Mouse (Mus musculus) myocyte (in vitro differentiated cells): ENCODE data around the gene Dnm2. TPM values are rescaled to one million over a fixed set of nuclear protein-coding genes. Genes with fewer than 3 reads are reported as not detected.
"Not testable (repeated sequence)": the region's sequence is repeated elsewhere in the genome, so short reads cannot be mapped to it uniquely, and the experiment has no call there.

Experiments used
- H3K27me3 ChIP-seq: one replicate; pipeline ENCODE4 v1.6.1; 2011; ENCODE audit not compliant: control insufficient read depth, insufficient read depth, insufficient read length
- H3K36me3 ChIP-seq: one replicate; pipeline ENCODE4 v1.6.1; 2011; ENCODE audit not compliant: control insufficient read depth, insufficient read depth
- H3K4me2 ChIP-seq: one replicate; pipeline ENCODE4 v1.6.1; 2011; ENCODE audit warnings: low read depth, control low read depth
- H3K4me3 ChIP-seq: one replicate; pipeline ENCODE4 v1.5.1; 2011; ENCODE audit warnings: mild to moderate bottlenecking, control low read depth, moderate library complexity
- H3K79me2 ChIP-seq: one replicate; pipeline ENCODE4 v1.6.1; 2011; ENCODE audit not compliant: control insufficient read depth, insufficient read depth
- H3ac ChIP-seq: one replicate; pipeline ENCODE4 v1.6.1; 2011; ENCODE audit not compliant: control insufficient read depth, insufficient read length
- CEBPB ChIP-seq: IDR thresholded peaks from 2 replicates; pipeline ENCODE4 v1.6.1; 2011; ENCODE audit warnings: mild to moderate bottlenecking, moderate library complexity; ENCODE audit not compliant: poor library complexity, insufficient read depth, severe bottlenecking
- E2F4 ChIP-seq: IDR thresholded peaks from one replicate; pipeline ENCODE4 v1.6.1; 2011; ENCODE audit warnings: mild to moderate bottlenecking, control low read depth, moderate library complexity; ENCODE audit not compliant: insufficient read depth
- MAX ChIP-seq: IDR thresholded peaks from one replicate; pipeline ENCODE4 v1.6.1; 2011; ENCODE audit warnings: low read depth, mild to moderate bottlenecking, control low read depth
- MYOD1 ChIP-seq, 3 experiments: IDR thresholded peaks; one replicate each; pipeline ENCODE4 v1.6.1; 2011; ENCODE audit warnings: control low read depth in 2 of 3, low read depth in 2 of 3, mild to moderate bottlenecking in 2 of 3, moderate library complexity in 1 of 3; ENCODE audit not compliant: insufficient read length in 2 of 3, control insufficient read depth in 1 of 3
- MYOG ChIP-seq, 3 experiments: IDR thresholded peaks; one replicate each; pipeline ENCODE4 v1.6.1; 2011; ENCODE audit warnings: control low read depth in 2 of 3, low read depth in 2 of 3, mild to moderate bottlenecking in 2 of 3; ENCODE audit not compliant: insufficient read length in 2 of 3, control insufficient read depth in 1 of 3, insufficient read depth in 1 of 3
- POLR2A ChIP-seq: IDR thresholded peaks from one replicate; pipeline ENCODE4 v1.6.1; 2011; ENCODE audit warnings: low read depth, mild to moderate bottlenecking, control low read depth, moderate library complexity; ENCODE audit not compliant: insufficient read length
- POLR2AphosphoS2 ChIP-seq: IDR thresholded peaks from one replicate; pipeline ENCODE4 v1.6.1; 2011; ENCODE audit warnings: low read depth, control low read depth; ENCODE audit not compliant: insufficient read length
- REST ChIP-seq: IDR thresholded peaks from one replicate; pipeline ENCODE4 v1.6.1; 2011; ENCODE audit warnings: mild to moderate bottlenecking, control low read depth, moderate library complexity; ENCODE audit not compliant: insufficient read depth, insufficient read length
- SRF ChIP-seq: IDR thresholded peaks from one replicate; pipeline ENCODE4 v1.6.1; 2011; ENCODE audit warnings: low read depth; ENCODE audit not compliant: control insufficient read depth, insufficient read length
- TCF12 ChIP-seq: IDR thresholded peaks from one replicate; pipeline ENCODE4 v1.6.1; 2011; ENCODE audit warnings: mild to moderate bottlenecking, control low read depth; ENCODE audit not compliant: poor library complexity, insufficient read depth, severe bottlenecking
- TCF3 ChIP-seq: IDR thresholded peaks from one replicate; pipeline ENCODE4 v1.6.1; 2011; ENCODE audit warnings: low read depth, control low read depth; ENCODE audit not compliant: insufficient read length
- USF1 ChIP-seq: IDR thresholded peaks from one replicate; pipeline ENCODE4 v1.6.1; 2011; ENCODE audit warnings: low read depth, mild to moderate bottlenecking, control low read depth, moderate library complexity
- polyA plus RNA-seq: library from polyadenylated mRNA; unstranded; fragments of >200 nt; fragmentation: generic; extraction: Trizol; gene quantifications from one replicate; pipeline ENCODE4 v1.2.1, GENCODE M21; 2012; ENCODE audit warnings: missing spikeins

Dnm2 gene
- polyA plus RNA-seq, 1 experiment, result 157 TPM

DNA sequence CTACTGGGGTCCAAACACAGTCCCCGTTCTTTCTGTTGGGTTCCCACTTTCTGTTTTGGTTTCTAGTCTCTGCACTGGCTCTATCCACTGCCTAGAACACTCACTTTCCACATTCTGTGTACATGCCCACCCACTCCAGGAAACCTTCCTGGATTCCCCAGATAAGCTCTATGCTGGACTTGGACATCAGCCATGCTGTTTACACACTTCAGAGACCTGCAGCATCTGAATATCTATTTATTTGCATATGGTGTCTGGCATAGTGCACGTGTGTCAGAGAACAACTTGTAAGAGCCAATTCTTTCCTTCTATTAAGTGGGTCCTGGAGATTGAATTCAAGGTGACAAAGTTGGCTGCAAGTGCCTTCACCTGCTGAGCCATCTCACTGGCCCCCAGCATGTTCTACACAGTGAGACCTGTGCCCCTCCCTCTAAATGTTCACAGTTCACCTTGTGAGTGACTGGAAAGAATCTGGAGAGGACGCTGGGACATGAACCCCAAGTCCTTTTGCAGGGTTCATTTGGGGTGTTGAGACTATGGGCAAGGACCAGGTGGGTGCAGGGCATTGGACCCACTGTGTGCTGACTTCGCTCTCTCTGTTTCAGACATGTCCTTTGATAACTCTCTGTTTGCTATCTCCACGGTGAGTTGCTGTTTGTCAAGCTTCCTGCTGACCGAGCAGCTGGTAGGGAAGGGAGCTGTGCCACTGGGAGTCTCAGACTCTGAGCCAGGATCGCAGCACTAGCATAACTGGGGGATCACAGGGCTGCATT lies 115.5 kb downstream of the Dnm2 start:
- H3ac ChIP-seq, result no peak overlapping the region
- H3K36me3 ChIP-seq, result no peaks in the 10 kb centered on the region
- no peak overlapping the region for H3K4me2 ChIP-seq
- no peak overlapping the region for H3K4me3 ChIP-seq
- no peaks in the 10 kb centered on the region for H3K27me3 ChIP-seq
- TF ChIP-seq MYOD1 (IDR thresholded peaks at IDR 0.05; ENCODE audit: control insufficient read depth in 1 of 3, insufficient read length in 2 of 3, low read depth in 2 of 3) (no peak), E2F4 (no peak)
- no peaks in the 10 kb centered on the region for H3K79me2 ChIP-seq

DNA sequence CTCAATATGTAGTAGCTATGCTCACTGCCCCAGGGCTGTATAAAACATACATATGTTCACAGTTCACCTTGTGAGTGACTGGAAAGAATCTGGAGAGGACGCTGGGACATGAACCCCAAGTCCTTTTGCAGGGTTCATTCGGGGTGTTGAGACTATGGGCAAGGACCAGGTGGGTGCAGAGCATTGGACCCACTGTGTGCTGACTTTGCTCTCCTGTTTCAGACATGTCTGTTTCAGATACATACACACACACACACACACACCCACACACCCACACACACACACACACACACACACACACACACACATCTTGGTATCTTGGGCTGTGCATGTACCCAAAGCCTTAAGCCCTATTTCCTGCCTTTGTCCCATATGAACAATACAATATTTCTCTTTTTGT lies 117.3 kb downstream of the Dnm2 start:
- H3K4me2 ChIP-seq, H3K79me2 ChIP-seq, H3K36me3 ChIP-seq, H3K4me3 ChIP-seq, H3K27me3 ChIP-seq, H3ac ChIP-seq: not testable (repeated sequence)

DNA sequence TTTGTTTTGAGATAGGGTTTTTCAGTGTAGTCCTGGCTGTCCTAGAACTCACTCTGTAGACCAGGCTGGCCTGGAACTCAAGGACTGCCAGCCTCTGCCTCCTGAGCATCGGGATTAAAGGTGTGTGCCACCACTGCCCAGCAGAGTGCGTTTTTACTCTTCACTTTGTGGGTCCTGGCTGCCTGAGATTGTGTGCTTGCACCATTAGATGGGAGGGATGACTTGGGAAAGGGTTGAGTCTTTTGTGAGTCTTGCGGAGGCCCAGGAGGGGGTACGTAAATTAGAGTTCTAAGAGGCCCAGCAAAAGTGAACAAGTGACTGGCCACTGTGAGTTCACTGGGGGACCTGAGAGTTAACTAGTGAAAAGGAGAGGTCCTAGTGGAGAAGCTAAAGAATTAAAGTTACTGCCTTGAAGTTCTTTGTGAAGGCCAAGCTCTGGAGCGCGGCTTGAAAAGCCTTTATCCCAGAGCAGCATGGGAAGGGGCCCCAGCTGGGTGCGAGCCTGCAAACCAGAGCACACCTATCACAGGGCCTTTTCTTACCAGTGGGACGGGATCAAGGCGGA lies 120.7 kb downstream of the Dnm2 start:
- Histone ChIP-seq H3K4me2 (peak overlapping the region; percentile 88), H3K4me3 (peak overlapping the region; percentile 81), H3K27me3 (no peaks in the 10 kb centered on the region), H3K36me3 (no peaks in the 10 kb centered on the region), H3K79me2 (peaks cover 30% of the 10 kb centered on the region), H3ac (no peak overlapping the region)
- no peak for TF ChIP-seq CEBPB
- no peak for TF ChIP-seq POLR2A
- TF ChIP-seq REST, result no peak
- no peak for TF ChIP-seq MYOD1 (IDR thresholded peaks at IDR 0.05; ENCODE audit: control insufficient read depth in 1 of 3, insufficient read length in 2 of 3, low read depth in 2 of 3)
- no peak for TF ChIP-seq USF1
- no peak for TF ChIP-seq SRF
- TF ChIP-seq MAX, result no peak
- TF ChIP-seq E2F4, result no peak
- no peak for TF ChIP-seq POLR2AphosphoS2
- TF ChIP-seq TCF12, result no peak
- TF ChIP-seq TCF3, result no peak
- TF ChIP-seq MYOG (IDR thresholded peaks at IDR 0.05; ENCODE audit: control insufficient read depth in 1 of 3, insufficient read depth in 1 of 3, insufficient read length in 2 of 3, low read depth in 2 of 3), result no peak

GRCm38 (mm10) chr9:21545916-21546788 lies 121.4 kb downstream of the Dnm2 start:
- H3K4me2 ChIP-seq, result peak overlapping the region; percentile 88
- TF ChIP-seq E2F4, result peak; percentile 11
- peak in 1 of 3 experiments; percentile 31 for TF ChIP-seq MYOG (IDR thresholded peaks at IDR 0.05; ENCODE audit: control insufficient read depth in 1 of 3, insufficient read depth in 1 of 3, insufficient read length in 2 of 3, low read depth in 2 of 3)
- no peak for TF ChIP-seq USF1
- no peak for TF ChIP-seq TCF12
- no peak for TF ChIP-seq SRF
- no peak for TF ChIP-seq POLR2AphosphoS2
- TF ChIP-seq MYOD1 (IDR thresholded peaks at IDR 0.05; ENCODE audit: control insufficient read depth in 1 of 3, insufficient read length in 2 of 3, low read depth in 2 of 3), result no peak
- TF ChIP-seq TCF3, result no peak
- no peak for TF ChIP-seq CEBPB
- peak; percentile 56 for TF ChIP-seq POLR2A
- TF ChIP-seq REST, result no peak

DNA sequence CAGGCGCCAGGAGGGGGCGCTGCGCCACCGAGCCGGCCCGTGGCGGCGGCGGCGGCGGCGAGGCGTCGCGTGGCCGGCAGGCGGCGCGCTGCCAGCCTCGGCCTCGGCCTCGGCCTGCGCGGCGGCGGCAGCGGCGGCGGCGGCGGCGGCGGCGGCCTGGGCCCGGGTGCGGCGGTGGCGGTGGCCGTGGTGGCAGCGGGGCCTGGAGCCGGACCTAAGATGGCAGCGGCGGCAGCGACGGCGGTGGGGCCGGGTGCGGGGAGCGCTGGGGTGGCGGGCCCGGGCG lies 122.0 kb downstream of the Dnm2 start, which contains the start of gene Carm1:
Carm1 (plus strand) TSS at position 106 of the 286 bp plus-strand sequence.
- no peak for TF ChIP-seq MYOG (IDR thresholded peaks at IDR 0.05; ENCODE audit: control insufficient read depth in 1 of 3, insufficient read depth in 1 of 3, insufficient read length in 2 of 3, low read depth in 2 of 3)
- no peak for TF ChIP-seq TCF3
- TF ChIP-seq MYOD1 (IDR thresholded peaks at IDR 0.05; ENCODE audit: control insufficient read depth in 1 of 3, insufficient read length in 2 of 3, low read depth in 2 of 3), result no peak
- TF ChIP-seq REST, result no peak
- TF ChIP-seq USF1, result no peak
- TF ChIP-seq TCF12, result no peak
- Histone ChIP-seq H3K79me2 (peaks cover 42% of the 10 kb centered on the region), H3K27me3 (no peaks in the 10 kb centered on the region), H3K4me2 (peak within 1 kb of the TSS; percentile 90), H3ac (peak within 1 kb of the TSS; percentile 80), H3K4me3 (peak within 1 kb of the TSS; percentile 81), H3K36me3 (no peaks in the 10 kb centered on the region)

More at GRCm38 (mm10) chr9:21545916-21546788, 121.4 kb downstream of the Dnm2 start:
- Histone ChIP-seq H3K36me3 (no peaks in the 10 kb centered on the region), H3ac (peak overlapping the region; percentile 80), H3K79me2 (peaks cover 36% of the 10 kb centered on the region), H3K4me3 (peak overlapping the region; percentile 81), H3K27me3 (no peaks in the 10 kb centered on the region)
